Mouse (Mus musculus): ENCODE results near the gene Col6a1. TPM values are rescaled to one million over a fixed set of nuclear protein-coding genes. Genes with fewer than 3 reads are reported as not detected.

Col6a1 gene
- polyA plus RNA-seq, 1 experiment from 2014 or later, result 275 TPM

- H3K4me2 ChIP-seq (replicated peaks; ENCODE audit: low read depth, low read length), result no peak overlapping the region
- WGBS, result 86% methylated on average over 11 of the region's 11 CpGs
- no peaks in the 10 kb centered on the region for H3K27me3 ChIP-seq (ENCODE audit: control insufficient read depth, insufficient read depth, low read length)
- no peak overlapping the region for H3K4me3 ChIP-seq (ENCODE audit: low read depth, low read length)
- H3K36me3 ChIP-seq (ENCODE audit: control insufficient read depth, insufficient read depth, low read length), result peaks cover 52% of the 10 kb centered on the region
- H3K9me3 ChIP-seq (ENCODE audit: control insufficient read depth, low read depth, low read length), result no peaks in the 10 kb centered on the region
- no peak overlapping the region for H3K9ac ChIP-seq (replicated peaks; ENCODE audit: low read depth, low read length)
- peaks cover 2% of the 10 kb centered on the region; the same call in 1 of the 2 replicates for H3K4me1 ChIP-seq (ENCODE audit: control insufficient read depth, insufficient read depth, low read length)
- no peak for ATAC-seq (ENCODE audit: insufficient number of reproducible peaks, insufficient read depth, low FRiP score, low read depth)
- no peak overlapping the region for H3K27ac ChIP-seq (ENCODE audit: low read length)
Observed at GRCm38 (mm10) chr10:76721216-76721615, 4.8 kb downstream of the Col6a1 start.

GRCm38 (mm10) chr10:76717631-76718030 is 8.3 kb downstream of the Col6a1 start:
- Histone ChIP-seq H3K4me1 (ENCODE audit: control insufficient read depth, insufficient read depth, low read length) (no peaks in the 10 kb centered on the region), H3K27ac (ENCODE audit: low read length) (no peak overlapping the region), H3K27me3 (ENCODE audit: control insufficient read depth, insufficient read depth, low read length) (no peaks in the 10 kb centered on the region), H3K36me3 (ENCODE audit: control insufficient read depth, insufficient read depth, low read length) (peaks cover 70% of the 10 kb centered on the region), H3K4me3 (ENCODE audit: low read depth, low read length) (no peak overlapping the region), H3K4me2 (replicated peaks; ENCODE audit: low read depth, low read length) (no peak overlapping the region), H3K9ac (replicated peaks; ENCODE audit: low read depth, low read length) (no peak overlapping the region), H3K9me3 (ENCODE audit: control insufficient read depth, low read depth, low read length) (no peaks in the 10 kb centered on the region)
- WGBS, result 87% methylated on average over 4 of the region's 4 CpGs
- ATAC-seq (ENCODE audit: insufficient number of reproducible peaks, insufficient read depth, low FRiP score, low read depth), result no peak

- Histone ChIP-seq H3K36me3 (ENCODE audit: control insufficient read depth, insufficient read depth, low read length) (peaks cover 71% of the 10 kb centered on the region), H3K9me3 (ENCODE audit: control insufficient read depth, low read depth, low read length) (no peaks in the 10 kb centered on the region), H3K27ac (ENCODE audit: low read length) (no peak overlapping the region), H3K27me3 (ENCODE audit: control insufficient read depth, insufficient read depth, low read length) (no peaks in the 10 kb centered on the region), H3K4me1 (ENCODE audit: control insufficient read depth, insufficient read depth, low read length) (no peaks in the 10 kb centered on the region), H3K4me2 (replicated peaks; ENCODE audit: low read depth, low read length) (no peak overlapping the region), H3K9ac (replicated peaks; ENCODE audit: low read depth, low read length) (no peak overlapping the region), H3K4me3 (ENCODE audit: low read depth, low read length) (no peak overlapping the region)
- ATAC-seq (ENCODE audit: insufficient number of reproducible peaks, insufficient read depth, low FRiP score, low read depth), result no peak
- WGBS, result 85% methylated on average over 7 of the region's 7 CpGs
Observed at GRCm38 (mm10) chr10:76717026-76717425, 8.9 kb downstream of the Col6a1 start.

GRCm38 (mm10) chr10:76714303-76714702 is 11.7 kb downstream of the Col6a1 start:
- no peak for ATAC-seq (ENCODE audit: insufficient number of reproducible peaks, insufficient read depth, low FRiP score, low read depth)
- no peaks in the 10 kb centered on the region for H3K4me1 ChIP-seq (ENCODE audit: control insufficient read depth, insufficient read depth, low read length)

GRCm38 (mm10) chr10:76712500-76712899 is 13.5 kb downstream of the Col6a1 start:
- Histone ChIP-seq H3K36me3 (ENCODE audit: control insufficient read depth, insufficient read depth, low read length) (peaks cover 63% of the 10 kb centered on the region), H3K4me3 (ENCODE audit: low read depth, low read length) (no peak overlapping the region), H3K4me1 (ENCODE audit: control insufficient read depth, insufficient read depth, low read length) (no peaks in the 10 kb centered on the region), H3K27ac (ENCODE audit: low read length) (no peak overlapping the region), H3K9ac (replicated peaks; ENCODE audit: low read depth, low read length) (no peak overlapping the region), H3K4me2 (replicated peaks; ENCODE audit: low read depth, low read length) (no peak overlapping the region), H3K9me3 (ENCODE audit: control insufficient read depth, low read depth, low read length) (no peaks in the 10 kb centered on the region), H3K27me3 (ENCODE audit: control insufficient read depth, insufficient read depth, low read length) (no peaks in the 10 kb centered on the region)
- ATAC-seq (ENCODE audit: insufficient number of reproducible peaks, insufficient read depth, low FRiP score, low read depth), result no peak
- WGBS, result 85% methylated on average over 3 of the region's 3 CpGs

More at GRCm38 (mm10) chr10:76714303-76714702, 11.7 kb downstream of the Col6a1 start:
- 86% methylated on average over 7 of the region's 7 CpGs for WGBS
- Histone ChIP-seq H3K9ac (replicated peaks; ENCODE audit: low read depth, low read length) (no peak overlapping the region), H3K4me2 (replicated peaks; ENCODE audit: low read depth, low read length) (no peak overlapping the region), H3K9me3 (ENCODE audit: control insufficient read depth, low read depth, low read length) (no peaks in the 10 kb centered on the region), H3K27ac (ENCODE audit: low read length) (no peak overlapping the region), H3K27me3 (ENCODE audit: control insufficient read depth, insufficient read depth, low read length) (no peaks in the 10 kb centered on the region), H3K36me3 (ENCODE audit: control insufficient read depth, insufficient read depth, low read length) (peaks cover 72% of the 10 kb centered on the region), H3K4me3 (ENCODE audit: low read depth, low read length) (no peak overlapping the region)

- no peak overlapping the region for H3K27ac ChIP-seq (ENCODE audit: low read length)
- H3K4me3 ChIP-seq (ENCODE audit: low read depth, low read length), result no peak overlapping the region
- peaks cover 53% of the 10 kb centered on the region for H3K36me3 ChIP-seq (ENCODE audit: control insufficient read depth, insufficient read depth, low read length)
- H3K27me3 ChIP-seq (ENCODE audit: control insufficient read depth, insufficient read depth, low read length), result no peaks in the 10 kb centered on the region
- no peaks in the 10 kb centered on the region for H3K9me3 ChIP-seq (ENCODE audit: control insufficient read depth, low read depth, low read length)
- no peak overlapping the region for H3K4me2 ChIP-seq (replicated peaks; ENCODE audit: low read depth, low read length)
- ATAC-seq (ENCODE audit: insufficient number of reproducible peaks, insufficient read depth, low FRiP score, low read depth), result no peak
- no peak overlapping the region for H3K9ac ChIP-seq (replicated peaks; ENCODE audit: low read depth, low read length)
- no peaks in the 10 kb centered on the region for H3K4me1 ChIP-seq (ENCODE audit: control insufficient read depth, insufficient read depth, low read length)
- WGBS, result 92% methylated on average over 16 of the region's 16 CpGs
Observed at GRCm38 (mm10) chr10:76711331-76711730, 14.6 kb downstream of the Col6a1 start.

- no peak overlapping the region for H3K27ac ChIP-seq (ENCODE audit: low read length)
- H3K36me3 ChIP-seq (ENCODE audit: control insufficient read depth, insufficient read depth, low read length), result peaks cover 35% of the 10 kb centered on the region
- no peak for ATAC-seq (ENCODE audit: insufficient number of reproducible peaks, insufficient read depth, low FRiP score, low read depth)
- H3K4me3 ChIP-seq (ENCODE audit: low read depth, low read length), result no peak overlapping the region
- no peaks in the 10 kb centered on the region for H3K9me3 ChIP-seq (ENCODE audit: control insufficient read depth, low read depth, low read length)
- WGBS, result 81% methylated on average over 3 of the region's 3 CpGs
- H3K4me2 ChIP-seq (replicated peaks; ENCODE audit: low read depth, low read length), result no peak overlapping the region
- H3K27me3 ChIP-seq (ENCODE audit: control insufficient read depth, insufficient read depth, low read length), result no peaks in the 10 kb centered on the region
- no peaks in the 10 kb centered on the region for H3K4me1 ChIP-seq (ENCODE audit: control insufficient read depth, insufficient read depth, low read length)
- no peak overlapping the region for H3K9ac ChIP-seq (replicated peaks; ENCODE audit: low read depth, low read length)
Observed at GRCm38 (mm10) chr10:76708465-76708864, 17.5 kb downstream of the Col6a1 start.

- Histone ChIP-seq H3K4me3 (ENCODE audit: low read depth, low read length) (no peak overlapping the region), H3K9me3 (ENCODE audit: control insufficient read depth, low read depth, low read length) (no peaks in the 10 kb centered on the region), H3K4me1 (ENCODE audit: control insufficient read depth, insufficient read depth, low read length) (no peaks in the 10 kb centered on the region), H3K27me3 (ENCODE audit: control insufficient read depth, insufficient read depth, low read length) (no peaks in the 10 kb centered on the region), H3K36me3 (ENCODE audit: control insufficient read depth, insufficient read depth, low read length) (peaks cover 27% of the 10 kb centered on the region), H3K27ac (ENCODE audit: low read length) (no peak overlapping the region), H3K4me2 (replicated peaks; ENCODE audit: low read depth, low read length) (no peak overlapping the region), H3K9ac (replicated peaks; ENCODE audit: low read depth, low read length) (no peak overlapping the region)
- ATAC-seq (ENCODE audit: insufficient number of reproducible peaks, insufficient read depth, low FRiP score, low read depth), result no peak
- WGBS, result 96% methylated on average over 1 of the region's 1 CpGs
Observed at GRCm38 (mm10) chr10:76707584-76707983, 18.4 kb downstream of the Col6a1 start.

- 80% methylated on average over 2 of the region's 2 CpGs for WGBS
- H3K4me2 ChIP-seq (replicated peaks; ENCODE audit: low read depth, low read length), result no peak overlapping the region
Observed at GRCm38 (mm10) chr10:76707001-76707400, 19.0 kb downstream of the Col6a1 start.

More at GRCm38 (mm10) chr10:76707001-76707400, 19.0 kb downstream of the Col6a1 start:
- Histone ChIP-seq H3K9ac (replicated peaks; ENCODE audit: low read depth, low read length) (no peak overlapping the region), H3K27ac (ENCODE audit: low read length) (no peak overlapping the region), H3K4me1 (ENCODE audit: control insufficient read depth, insufficient read depth, low read length) (no peaks in the 10 kb centered on the region), H3K9me3 (ENCODE audit: control insufficient read depth, low read depth, low read length) (no peaks in the 10 kb centered on the region), H3K27me3 (ENCODE audit: control insufficient read depth, insufficient read depth, low read length) (no peaks in the 10 kb centered on the region), H3K36me3 (ENCODE audit: control insufficient read depth, insufficient read depth, low read length) (peaks cover 25% of the 10 kb centered on the region), H3K4me3 (ENCODE audit: low read depth, low read length) (no peak overlapping the region)
- ATAC-seq (ENCODE audit: insufficient number of reproducible peaks, insufficient read depth, low FRiP score, low read depth), result no peak

Data from stomach, embryonic 14.5 days (tissue).